Mouse (Mus musculus) liver (tissue): ENCODE data around the gene Thra.
"Not testable (repeated sequence)": the region's sequence is repeated elsewhere in the genome, so short reads cannot be mapped to it uniquely, and the experiment has no call there.

Experiments used
- DNase-seq: peaks from one replicate; pipeline ENCODE4 v3.0.0-alpha.2; 2020; ENCODE audit warnings: mixed read lengths

The Thra gene

GRCm38 (mm10) chr11:98720756-98721155, 19.7 kb upstream of the Thra start:
- no peak for DNase-seq

- DNase-seq: no peak
These were observed 18.8 kb upstream of the Thra start for GRCm38 (mm10) chr11:98721458-98722226.

- no peak for DNase-seq
These were observed 17.3 kb upstream of the Thra start for GRCm38 (mm10) chr11:98723098-98723497.

GRCm38 (mm10) chr11:98725926-98726506, 14.4 kb upstream of the Thra start:
- no peak for DNase-seq

- DNase-seq: peak; percentile 83
These were observed 11.3 kb upstream of the Thra start, which contains the start of gene Med24 for GRCm38 (mm10) chr11:98729119-98729588. Gene Med24, minus strand, starts transcription at chr11:98729435.

- no peak for DNase-seq
These were observed 9.7 kb upstream of the Thra start for GRCm38 (mm10) chr11:98730727-98731126.

GRCm38 (mm10) chr11:98731134-98731533, 9.3 kb upstream of the Thra start:
- DNase-seq: no peak

- no peak for DNase-seq
These were observed 6.4 kb upstream of the Thra start for GRCm38 (mm10) chr11:98734020-98734419.

- no peak for DNase-seq
These were observed 5.3 kb upstream of the Thra start for GRCm38 (mm10) chr11:98735111-98735510.

GRCm38 (mm10) chr11:98736176-98736575, 4.3 kb upstream of the Thra start:
- no peak for DNase-seq

GRCm38 (mm10) chr11:98737220-98737619, 3.2 kb upstream of the Thra start:
- not testable (repeated sequence) for DNase-seq

GRCm38 (mm10) chr11:98738428-98738911, 2.0 kb upstream of the Thra start:
- no peak for DNase-seq

- DNase-seq: no peak
These were observed 1.5 kb upstream of the Thra start for GRCm38 (mm10) chr11:98738925-98739324.

GRCm38 (mm10) chr11:98740026-98740392, 429 bp upstream of the Thra start:
- peak; percentile 49 for DNase-seq

GRCm38 (mm10) chr11:98741051-98741620, 698 bp downstream of the Thra start:
- DNase-seq: no peak

- peak; percentile 89 for DNase-seq
These were observed 1.4 kb downstream of the Thra start for GRCm38 (mm10) chr11:98741622-98742396.

- peak; percentile 59 for DNase-seq
These were observed 2.2 kb downstream of the Thra start for GRCm38 (mm10) chr11:98742397-98743291.

GRCm38 (mm10) chr11:98743655-98744345, 3.4 kb downstream of the Thra start:
- peak; percentile 46 for DNase-seq

- no peak for DNase-seq
These were observed 4.1 kb downstream of the Thra start for GRCm38 (mm10) chr11:98744456-98745019.

GRCm38 (mm10) chr11:98745932-98746853, 5.8 kb downstream of the Thra start:
- no peak for DNase-seq
